Mouse (Mus musculus): ENCODE results near the gene Lsm10.

DNA sequence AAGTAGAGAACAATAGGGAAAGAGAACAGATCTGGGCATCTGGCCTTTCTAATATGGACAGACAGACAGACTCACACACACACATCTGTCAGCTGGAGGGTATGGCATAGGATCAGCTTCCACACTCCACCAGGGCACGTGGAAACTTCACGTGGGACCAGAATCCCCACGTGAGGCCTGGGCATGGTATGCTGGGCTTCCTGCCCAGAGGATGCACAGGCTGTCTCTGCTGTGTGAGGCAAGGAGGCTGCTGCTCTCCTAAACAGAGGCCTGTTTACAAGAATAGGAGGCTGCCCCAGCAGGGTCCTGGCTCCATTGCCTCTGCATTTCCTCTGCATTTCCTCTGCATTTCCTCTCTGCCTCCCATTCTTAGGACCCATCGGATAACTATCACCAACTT, 38.2 kb downstream of the Lsm10 start:
- no peak for TF ChIP-seq POLR2A (IDR thresholded peaks at IDR 0.05; ENCODE audit: low read depth, low read length)
- TF ChIP-seq CTCF (IDR thresholded peaks at IDR 0.05; ENCODE audit: extremely low read depth, insufficient read depth, insufficient read length, insufficient replicate concordance) = no peak

Data from spleen, adult 2 months (tissue).